Comparison of ENCODE assay signal across 10 mouse cellular contexts in genomic region chr17:28361921-28362652, GRCm38 (mm10). TPM values are rescaled to one million over a fixed set of nuclear protein-coding genes. Genes with fewer than 3 reads are reported as not detected.
DNase-seq lines count a peak whose midpoint lies in the region; ATAC-seq and TF ChIP-seq lines count a peak whose summit lies in the region.
"Had no signal": no experiment of that assay in that cellular context is flagged by ENCODE, and none has a peak within 500 bp of the region (broad histone marks: within the 10 kb centered on the region; RNA-seq: fewer than 3 reads in every experiment).

No protein-coding gene starts in this region.

- peaks cover 15% of the 10 kb centered on the region for H3K4me1 ChIP-seq in heart, embryonic 16.5 days (ENCODE audit: control insufficient read depth, insufficient read depth, low read length)
- H3K4me1 ChIP-seq in embryonic facial prominence, embryonic 12.5 days = peaks cover 28% of the 10 kb centered on the region
- H3K4me1 ChIP-seq in intestine, embryonic 14.5 days (replicated peaks; ENCODE audit: control insufficient read depth, insufficient read depth, low read length) = peaks cover 20% of the 10 kb centered on the region; the same call in 1 of the 2 replicates
- 0 out of 2 replicates have a peak, but pooled peaks cover 5% of the 10 kb centered on the region for H3K4me1 ChIP-seq in midbrain, postnatal 0 days (ENCODE audit: insufficient read depth, low read length)

- H3K4me3 ChIP-seq in heart, embryonic 16.5 days (ENCODE audit: low read length) = peak overlapping the region; percentile 44
- H3K4me3 ChIP-seq in embryonic facial prominence, embryonic 12.5 days = peak overlapping the region; percentile 27
- peak overlapping the region; percentile 31 for H3K4me3 ChIP-seq in intestine, embryonic 14.5 days (ENCODE audit: low read depth, low read length)
- H3K4me3 ChIP-seq in midbrain, postnatal 0 days (ENCODE audit: low read depth, low read length) = peak overlapping the region; percentile 26

- ATAC-seq in heart, embryonic 16.5 days (replicated peaks; ENCODE audit: extremely low read depth, insufficient read depth, low FRiP score) = no peak
- no peak for ATAC-seq in embryonic facial prominence, embryonic 12.5 days (ENCODE audit: insufficient number of reproducible peaks, insufficient read depth, low FRiP score, low TSS enrichment)
- no peak for ATAC-seq in intestine, embryonic 14.5 days (replicated peaks; ENCODE audit: low FRiP score, low TSS enrichment, low read depth)
- no peak for ATAC-seq in midbrain, postnatal 0 days (ENCODE audit: low FRiP score)

- intact Hi-C loops in heart, postnatal 36 days (cut with DNase I) = no loop called here

- DNase-seq in heart, postnatal 36 days = no peak
- DNase-seq in intestine, embryonic 14.5 days (ENCODE audit: low spot score) = no peak
- no peak for DNase-seq in midbrain, postnatal 0 days (ENCODE audit: low spot score)
- no peak for DNase-seq in layer of hippocampus, postnatal 10 days (ENCODE audit: low spot score in 2 of 2)
- no peak for DNase-seq in right cerebral cortex, postnatal 4 days
- DNase-seq in right cerebral cortex, postnatal 36 days (ENCODE audit: low spot score in 2 of 2) = no peak
- DNase-seq: kidney, adult 2 months had no signal

- no peaks in the 10 kb centered on the region for H3K9me3 ChIP-seq in heart, embryonic 16.5 days (replicated peaks; ENCODE audit: control insufficient read depth, low read length)
- no peaks in the 10 kb centered on the region for H3K9me3 ChIP-seq in embryonic facial prominence, embryonic 12.5 days
- no peaks in the 10 kb centered on the region for H3K9me3 ChIP-seq in intestine, embryonic 14.5 days (ENCODE audit: control insufficient read depth, low read length)
- H3K9me3 ChIP-seq in midbrain, postnatal 0 days (ENCODE audit: low read length) = no peaks in the 10 kb centered on the region

- peak overlapping the region; percentile 53; the same call in 1 of the 2 replicates for H3K9ac ChIP-seq in heart, embryonic 16.5 days (ENCODE audit: low read length)
- peak overlapping the region; percentile 34 for H3K9ac ChIP-seq in embryonic facial prominence, embryonic 12.5 days
- peak overlapping the region; percentile 27 for H3K9ac ChIP-seq in intestine, embryonic 14.5 days (ENCODE audit: low read length)
- H3K9ac ChIP-seq in midbrain, postnatal 0 days (replicated peaks; ENCODE audit: low read length, poor library complexity, severe bottlenecking) = 0 out of 2 replicates have a peak overlapping the region, but pooled peaks have one; percentile 19

- H3K36me3 ChIP-seq in heart, embryonic 16.5 days (ENCODE audit: control insufficient read depth, insufficient read depth) = no peaks in the 10 kb centered on the region
- no peaks in the 10 kb centered on the region for H3K36me3 ChIP-seq in embryonic facial prominence, embryonic 12.5 days
- H3K36me3 ChIP-seq in intestine, embryonic 14.5 days (ENCODE audit: control insufficient read depth, insufficient read depth, low read length) = no peaks in the 10 kb centered on the region
- H3K36me3 ChIP-seq in midbrain, postnatal 0 days (ENCODE audit: insufficient read depth, low read length) = no peaks in the 10 kb centered on the region

- no peak overlapping the region for H3K27ac ChIP-seq in heart, embryonic 16.5 days (ENCODE audit: low read length)
- H3K27ac ChIP-seq in embryonic facial prominence, embryonic 12.5 days = no peak overlapping the region
- H3K27ac ChIP-seq in intestine, embryonic 14.5 days (ENCODE audit: low read depth) = no peak overlapping the region
- H3K27ac ChIP-seq in midbrain, postnatal 0 days (ENCODE audit: low read depth, low read length) = no peak overlapping the region

- TF ChIP-seq CTCF in midbrain, postnatal 0 days (IDR thresholded peaks at IDR 0.05) = no peak

- H3K4me2 ChIP-seq in heart, embryonic 16.5 days (ENCODE audit: low read depth, low read length) = peak overlapping the region; percentile 61
- H3K4me2 ChIP-seq in embryonic facial prominence, embryonic 12.5 days (replicated peaks) = peak overlapping the region; percentile 57
- H3K4me2 ChIP-seq in intestine, embryonic 14.5 days (ENCODE audit: low read length) = peak overlapping the region; percentile 53
- H3K4me2 ChIP-seq in midbrain, postnatal 0 days (ENCODE audit: low read depth, low read length, poor library complexity, severe bottlenecking) = peak overlapping the region; percentile 45

- H3K27me3 ChIP-seq in heart, embryonic 16.5 days (ENCODE audit: control insufficient read depth, insufficient read depth, low read length) = peaks cover 61% of the 10 kb centered on the region
- peaks cover 68% of the 10 kb centered on the region for H3K27me3 ChIP-seq in embryonic facial prominence, embryonic 12.5 days
- H3K27me3 ChIP-seq in intestine, embryonic 14.5 days (replicated peaks; ENCODE audit: control insufficient read depth, insufficient read depth, low read length) = peaks cover 46% of the 10 kb centered on the region
- peaks cover 52% of the 10 kb centered on the region for H3K27me3 ChIP-seq in midbrain, postnatal 0 days (ENCODE audit: insufficient read depth, low read length)

- WGBS in heart, embryonic 16.5 days = 37% methylated on average over 11 of the region's 11 CpGs
- WGBS in embryonic facial prominence, embryonic 12.5 days = 28% methylated on average over 11 of the region's 11 CpGs
- WGBS in intestine, embryonic 14.5 days = 39% methylated on average over 11 of the region's 11 CpGs
- WGBS in midbrain, postnatal 0 days = 38% methylated on average over 11 of the region's 11 CpGs

RNA-seq across cellular contexts. Expression of gene Tulp1, which starts 2.9 kb away (rescaled TPM):
- 2.1 and 3.1 TPM in 2 replicates for polyA plus RNA-seq in heart, embryonic 16.5 days (2015; fragmentation: Nextera tagmentation; extraction: Ambion mirVana)
- total RNA-seq in heart, postnatal 36 days (2021) = not detected
- 8.4 and 9.3 TPM in 2 replicates for polyA plus RNA-seq in embryonic facial prominence, embryonic 12.5 days (2016; fragmentation: Nextera tagmentation; extraction: Ambion mirVana)
- 3.7 and 4.0 TPM in 2 replicates for polyA plus RNA-seq in intestine, embryonic 14.5 days (2014; fragmentation: Nextera tagmentation; extraction: Ambion mirVana)
- 0.80 and 1.0 TPM in 2 replicates for total RNA-seq in midbrain, postnatal 0 days (2014; rRNA removed)
- 1.1 TPM in 2 replicates for polyA plus RNA-seq in midbrain, postnatal 0 days (2015; fragmentation: Nextera tagmentation; extraction: Ambion mirVana)
- under 1 TPM in 1 of 2 experiments, not detected in 1; 0.41 TPM for total RNA-seq in layer of hippocampus, postnatal 10 days (2021)
- total RNA-seq: liver, adult 2 months had no signal
- polyA plus RNA-seq: liver, adult 2 months had no signal

RNA-seq across cellular contexts. Expression of gene Tead3, which starts 11.5 kb away (rescaled TPM):
- 6.2 and 6.4 TPM in 2 replicates for polyA plus RNA-seq in heart, embryonic 16.5 days (2015; fragmentation: Nextera tagmentation; extraction: Ambion mirVana)
- total RNA-seq in heart, postnatal 36 days (2021) = 10 to 100 TPM; 12.9 to 16.6 TPM
- 14.1 and 17.9 TPM in 2 replicates for polyA plus RNA-seq in embryonic facial prominence, embryonic 12.5 days (2016; fragmentation: Nextera tagmentation; extraction: Ambion mirVana)
- polyA plus RNA-seq in intestine, embryonic 14.5 days (2014; fragmentation: Nextera tagmentation; extraction: Ambion mirVana) = 12.0 and 13.3 TPM in 2 replicates
- 4.8 and 5.4 TPM in 2 replicates for total RNA-seq in midbrain, postnatal 0 days (2014; rRNA removed)
- polyA plus RNA-seq in midbrain, postnatal 0 days (2015; fragmentation: Nextera tagmentation; extraction: Ambion mirVana) = 1.2 and 1.3 TPM in 2 replicates
- total RNA-seq in layer of hippocampus, postnatal 10 days (2021) = 1 to 10 TPM; 5.6 to 6.1 TPM

RNA-seq across cellular contexts. Expression of gene Rpl10a, which starts 33.8 kb away (rescaled TPM):
- 279 and 343 TPM in 2 replicates for polyA plus RNA-seq in heart, embryonic 16.5 days (2015; fragmentation: Nextera tagmentation; extraction: Ambion mirVana)
- 100 to 1,000 TPM; 392 TPM for total RNA-seq in heart, postnatal 36 days (2021)
- polyA plus RNA-seq in embryonic facial prominence, embryonic 12.5 days (2016; fragmentation: Nextera tagmentation; extraction: Ambion mirVana) = 496 and 505 TPM in 2 replicates
- 909 and 955 TPM in 2 replicates for polyA plus RNA-seq in intestine, embryonic 14.5 days (2014; fragmentation: Nextera tagmentation; extraction: Ambion mirVana)
- total RNA-seq in midbrain, postnatal 0 days (2014; rRNA removed) = 810 and 1,016 TPM in 2 replicates
- polyA plus RNA-seq in midbrain, postnatal 0 days (2015; fragmentation: Nextera tagmentation; extraction: Ambion mirVana) = 347 and 365 TPM in 2 replicates
- total RNA-seq in layer of hippocampus, postnatal 10 days (2021) = 100 to 1,000 TPM; 503 to 535 TPM

RNA-seq across cellular contexts. Expression of gene Fance, which starts 48.8 kb away (rescaled TPM):
- 17.6 and 21.1 TPM in 2 replicates for polyA plus RNA-seq in heart, embryonic 16.5 days (2015; fragmentation: Nextera tagmentation; extraction: Ambion mirVana)
- 10 to 100 TPM; 10.9 to 17.3 TPM for total RNA-seq in heart, postnatal 36 days (2021)
- polyA plus RNA-seq in embryonic facial prominence, embryonic 12.5 days (2016; fragmentation: Nextera tagmentation; extraction: Ambion mirVana) = 37.0 and 38.4 TPM in 2 replicates
- 27.3 and 33.7 TPM in 2 replicates for polyA plus RNA-seq in intestine, embryonic 14.5 days (2014; fragmentation: Nextera tagmentation; extraction: Ambion mirVana)
- total RNA-seq in midbrain, postnatal 0 days (2014; rRNA removed) = 33.4 and 33.6 TPM in 2 replicates
- 26.1 and 28.6 TPM in 2 replicates for polyA plus RNA-seq in midbrain, postnatal 0 days (2015; fragmentation: Nextera tagmentation; extraction: Ambion mirVana)
- total RNA-seq in layer of hippocampus, postnatal 10 days (2021) = 10 to 100 TPM; 26.0 to 36.2 TPM
